Mouse (Mus musculus) gastrocnemius, postnatal 36 days (tissue): ENCODE results near the gene Dmgdh. TPM values are rescaled to one million over a fixed set of nuclear protein-coding genes. Genes with fewer than 3 reads are reported as not detected.

Experiments
- DNase-seq, 2 experiments: peaks; one replicate each; pipeline ENCODE4 v3.0.0; 2022
- intact Hi-C: fragments of 180-260 bp; cut with DNase I; formaldehyde crosslinking; loops from one replicate; pipeline ENCODE4 v1.15.1; 2025
- total RNA-seq, 2 experiments: library from RNA; stranded (reverse); gene quantifications; 2 replicates each; pipeline ENCODE4 v1.2.3; 2021

The Dmgdh gene
- total RNA-seq, 2 experiments from 2014 or later = not detected

GRCm38 (mm10) chr13:93707271-93707670 lies 33.0 kb downstream of the Dmgdh start:
- intact Hi-C loops = no loop called here
- DNase-seq = no peak

GRCm38 (mm10) chr13:93710325-93710724 lies 36.1 kb downstream of the Dmgdh start:
- intact Hi-C loops = loop anchor here (10.0 kb wide), 1 partner anchor 726 kb away; no protein-coding TSS in a partner anchor
- DNase-seq = no peak

GRCm38 (mm10) chr13:93711226-93711625 lies 37.0 kb downstream of the Dmgdh start:
- intact Hi-C loops = loop anchor here (10.0 kb wide), 1 partner anchor 726 kb away; no protein-coding TSS in a partner anchor

GRCm38 (mm10) chr13:93712362-93712761 lies 38.1 kb downstream of the Dmgdh start:
- intact Hi-C loops = loop anchor here (10.0 kb wide), 1 partner anchor 728 kb away; no protein-coding TSS in a partner anchor
- DNase-seq = no peak

More at GRCm38 (mm10) chr13:93711226-93711625, 37.0 kb downstream of the Dmgdh start:
- DNase-seq = no peak

- intact Hi-C loops = loop anchor here (10.0 kb wide), 1 partner anchor 729 kb away; no protein-coding TSS in a partner anchor
- DNase-seq = no peak
These were observed 39.6 kb downstream of the Dmgdh start for GRCm38 (mm10) chr13:93713826-93714225.

- intact Hi-C loops = loop anchor here (10.0 kb wide), 1 partner anchor 732 kb away; no protein-coding TSS in a partner anchor
These were observed 42.9 kb downstream of the Dmgdh start for GRCm38 (mm10) chr13:93717113-93717512.

GRCm38 (mm10) chr13:93718948-93719347 lies 44.7 kb downstream of the Dmgdh start:
- DNase-seq = peak in 1 of 2 experiments; percentile 50
- intact Hi-C loops = loop anchor here (2.0 to 10.0 kb wide), 2 partner anchors 734 to 968 kb away; no protein-coding TSS in a partner anchor

More at GRCm38 (mm10) chr13:93717113-93717512, 42.9 kb downstream of the Dmgdh start:
- no peak for DNase-seq

- no peak for DNase-seq
- intact Hi-C loops = no loop called here
These were observed 47.7 kb downstream of the Dmgdh start for GRCm38 (mm10) chr13:93721916-93722315.

GRCm38 (mm10) chr13:93723455-93723854 lies 49.2 kb downstream of the Dmgdh start:
- DNase-seq = no peak
- intact Hi-C loops = no loop called here

GRCm38 (mm10) chr13:93724206-93724605 lies 50.0 kb downstream of the Dmgdh start:
- intact Hi-C loops = no loop called here
- DNase-seq = no peak

GRCm38 (mm10) chr13:93735131-93735636 lies 61.0 kb downstream of the Dmgdh start:
- intact Hi-C loops = no loop called here
- DNase-seq = no peak

GRCm38 (mm10) chr13:93744118-93744517 lies 69.9 kb downstream of the Dmgdh start:
- DNase-seq = no peak
- intact Hi-C loops = no loop called here

GRCm38 (mm10) chr13:93752597-93753400 lies 78.6 kb downstream of the Dmgdh start:
- DNase-seq = no peak
- intact Hi-C loops = no loop called here

GRCm38 (mm10) chr13:93755084-93755483 lies 80.9 kb downstream of the Dmgdh start:
- DNase-seq = no peak
- intact Hi-C loops = no loop called here

- intact Hi-C loops = no loop called here
These were observed 82.4 kb downstream of the Dmgdh start for GRCm38 (mm10) chr13:93756674-93757073.

GRCm38 (mm10) chr13:93757514-93757913 lies 83.3 kb downstream of the Dmgdh start:
- no peak for DNase-seq
- intact Hi-C loops = no loop called here

More at GRCm38 (mm10) chr13:93756674-93757073, 82.4 kb downstream of the Dmgdh start:
- no peak for DNase-seq

GRCm38 (mm10) chr13:93758149-93758898 lies 84.1 kb downstream of the Dmgdh start:
- no peak for DNase-seq
- intact Hi-C loops = no loop called here

- no peak for DNase-seq
- intact Hi-C loops = no loop called here
These were observed 87.6 kb downstream of the Dmgdh start for GRCm38 (mm10) chr13:93761831-93762230.

GRCm38 (mm10) chr13:93762879-93763278 lies 88.6 kb downstream of the Dmgdh start:
- intact Hi-C loops = no loop called here
- no peak for DNase-seq

GRCm38 (mm10) chr13:93764321-93764973 lies 90.2 kb downstream of the Dmgdh start:
- intact Hi-C loops = no loop called here
- no peak for DNase-seq
